Mouse (Mus musculus): Measurements from ENCODE around the gene Itpr1. TPM values are rescaled to one million over a fixed set of nuclear protein-coding genes. Genes with fewer than 3 reads are reported as not detected.

Gene Itpr1
- polyA plus RNA-seq, 1 experiment, result not detected

DNA sequence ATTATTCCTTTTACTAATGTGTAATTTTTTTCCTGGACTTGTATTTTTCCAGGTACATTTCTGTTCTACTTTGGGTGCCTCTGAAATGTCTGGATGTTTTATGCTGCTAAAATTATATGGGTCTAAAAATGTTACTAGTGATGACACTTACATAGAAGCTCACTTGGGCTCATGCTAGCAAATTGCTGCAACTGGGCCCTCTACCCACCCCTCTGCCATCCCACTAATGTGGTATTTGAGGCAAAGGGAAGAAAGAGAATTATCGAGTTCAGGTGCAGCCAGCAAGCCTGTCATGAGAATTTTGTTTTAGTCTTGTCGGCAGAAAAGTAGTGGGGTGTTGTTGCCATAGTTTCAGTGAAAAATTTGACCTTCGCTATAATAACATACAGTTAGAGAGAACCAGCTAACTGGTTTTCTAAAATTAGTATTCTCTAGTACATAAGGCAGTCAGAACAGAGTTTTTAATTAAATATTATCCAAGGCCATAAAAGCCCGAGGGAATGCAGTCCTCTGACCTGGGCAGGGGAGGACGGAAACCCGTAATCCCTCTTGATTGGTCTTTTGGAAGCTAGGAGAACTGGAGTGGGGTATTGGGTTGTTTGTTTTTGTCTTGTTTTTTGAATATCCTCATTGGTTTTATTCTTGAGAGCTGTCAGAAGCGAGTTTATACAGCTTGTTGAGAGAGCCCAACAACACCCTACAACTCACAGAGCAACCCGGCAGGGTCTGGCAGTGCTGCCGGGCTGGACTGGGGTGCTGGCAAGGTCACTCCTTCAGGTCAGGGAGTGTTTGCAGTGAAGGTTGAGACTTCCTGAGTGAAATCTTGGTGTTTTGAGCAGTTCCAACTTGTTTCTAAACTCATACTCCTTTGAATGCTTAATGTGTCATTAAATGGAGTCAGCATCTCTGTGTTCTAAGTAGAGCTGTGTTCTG is 41.5 kb downstream of the Itpr1 start:
- H3K27ac ChIP-seq (ENCODE audit: insufficient read depth, low read depth, low read length), result no peak overlapping the region
- 51% methylated on average over 9 of the region's 9 CpGs for WGBS
- peaks cover 6% of the 10 kb centered on the region for H3K4me1 ChIP-seq (ENCODE audit: control insufficient read depth, insufficient read depth, low read length)
- no peak overlapping the region for H3K4me3 ChIP-seq (ENCODE audit: insufficient read depth, low read depth, low read length)
- TF ChIP-seq CTCF (IDR thresholded peaks at IDR 0.05; ENCODE audit: insufficient read depth, low read depth, low read length) (no peak), POLR2A (IDR thresholded peaks at IDR 0.05; ENCODE audit: insufficient read depth, low read depth, low read length) (no peak)

DNA sequence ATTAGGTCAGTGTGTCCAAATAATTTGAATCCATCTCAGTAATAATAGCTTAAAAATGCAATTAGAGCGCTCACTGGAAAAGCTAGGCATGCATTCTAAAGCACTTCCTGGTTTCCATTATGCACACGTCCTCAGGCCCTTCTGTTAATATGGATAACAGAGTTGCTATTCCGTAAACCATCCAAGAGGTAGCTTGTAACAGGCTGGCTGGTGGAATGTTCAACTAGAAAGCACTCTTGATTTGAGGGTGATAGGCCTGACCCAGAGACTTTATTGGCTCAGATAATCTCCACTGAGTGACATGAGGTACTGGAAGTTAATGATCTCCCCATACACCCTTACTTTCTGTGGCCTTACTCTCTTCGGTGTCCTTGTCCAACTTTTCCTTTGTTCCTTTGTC is 43.0 kb downstream of the Itpr1 start:
- Histone ChIP-seq H3K4me3 (ENCODE audit: insufficient read depth, low read depth, low read length) (no peak overlapping the region), H3K4me1 (ENCODE audit: control insufficient read depth, insufficient read depth, low read length) (peaks cover 6% of the 10 kb centered on the region), H3K27ac (ENCODE audit: insufficient read depth, low read depth, low read length) (no peak overlapping the region)
- TF ChIP-seq POLR2A (IDR thresholded peaks at IDR 0.05; ENCODE audit: insufficient read depth, low read depth, low read length) (no peak), CTCF (IDR thresholded peaks at IDR 0.05; ENCODE audit: insufficient read depth, low read depth, low read length) (no peak)
- WGBS, result 81% methylated on average over 4 of the region's 4 CpGs

GRCm38 (mm10) chr6:108257225-108257624 is 44.3 kb downstream of the Itpr1 start:
- H3K4me3 ChIP-seq (ENCODE audit: insufficient read depth, low read depth, low read length), result no peak overlapping the region
- peaks cover 6% of the 10 kb centered on the region for H3K4me1 ChIP-seq (ENCODE audit: control insufficient read depth, insufficient read depth, low read length)
- no peak for TF ChIP-seq CTCF (IDR thresholded peaks at IDR 0.05; ENCODE audit: insufficient read depth, low read depth, low read length)
- WGBS, result 86% methylated on average over 3 of the region's 3 CpGs
- H3K27ac ChIP-seq (ENCODE audit: insufficient read depth, low read depth, low read length), result no peak overlapping the region

GRCm38 (mm10) chr6:108258631-108259030 is 45.7 kb downstream of the Itpr1 start:
- Histone ChIP-seq H3K4me3 (ENCODE audit: insufficient read depth, low read depth, low read length) (no peak overlapping the region), H3K4me1 (ENCODE audit: control insufficient read depth, insufficient read depth, low read length) (peaks cover 6% of the 10 kb centered on the region), H3K27ac (ENCODE audit: insufficient read depth, low read depth, low read length) (no peak overlapping the region)
- WGBS, result 77% methylated on average over 2 of the region's 2 CpGs
- TF ChIP-seq CTCF (IDR thresholded peaks at IDR 0.05; ENCODE audit: insufficient read depth, low read depth, low read length) (no peak), POLR2A (IDR thresholded peaks at IDR 0.05; ENCODE audit: insufficient read depth, low read depth, low read length) (no peak)

DNA sequence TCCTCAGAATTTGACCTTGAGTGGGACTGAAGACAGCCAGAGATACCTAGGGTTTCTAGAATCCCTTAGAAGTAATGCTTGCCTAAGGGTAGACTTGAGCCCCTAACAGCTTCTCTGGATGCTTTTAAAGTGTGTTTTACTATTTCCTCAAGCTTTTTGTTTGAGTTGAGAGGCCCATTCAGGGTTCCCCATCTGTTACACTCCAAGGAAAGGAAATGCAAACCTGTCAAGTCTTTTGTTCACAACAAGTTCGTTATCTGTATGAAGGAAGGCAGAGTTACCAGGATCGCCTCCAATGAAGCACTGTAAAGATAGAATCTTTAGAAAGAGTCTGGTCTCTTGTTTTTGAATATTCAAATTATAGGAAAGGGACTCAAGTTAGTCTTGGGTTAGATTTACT is 46.8 kb downstream of the Itpr1 start:
- WGBS, result 75% methylated on average over 2 of the region's 2 CpGs
- Histone ChIP-seq H3K4me3 (ENCODE audit: insufficient read depth, low read depth, low read length) (no peak overlapping the region), H3K4me1 (ENCODE audit: control insufficient read depth, insufficient read depth, low read length) (peaks cover 3% of the 10 kb centered on the region), H3K27ac (ENCODE audit: insufficient read depth, low read depth, low read length) (no peak overlapping the region)
- no peak for TF ChIP-seq POLR2A (IDR thresholded peaks at IDR 0.05; ENCODE audit: insufficient read depth, low read depth, low read length)
- no peak for TF ChIP-seq CTCF (IDR thresholded peaks at IDR 0.05; ENCODE audit: insufficient read depth, low read depth, low read length)

GRCm38 (mm10) chr6:108261506-108261905 is 48.6 kb downstream of the Itpr1 start:
- 89% methylated on average over 3 of the region's 3 CpGs for WGBS
- Histone ChIP-seq H3K4me1 (ENCODE audit: control insufficient read depth, insufficient read depth, low read length) (no peaks in the 10 kb centered on the region), H3K4me3 (ENCODE audit: insufficient read depth, low read depth, low read length) (no peak overlapping the region), H3K27ac (ENCODE audit: insufficient read depth, low read depth, low read length) (no peak overlapping the region)
- TF ChIP-seq CTCF (IDR thresholded peaks at IDR 0.05; ENCODE audit: insufficient read depth, low read depth, low read length) (no peak), POLR2A (IDR thresholded peaks at IDR 0.05; ENCODE audit: insufficient read depth, low read depth, low read length) (no peak)

- Histone ChIP-seq H3K4me1 (ENCODE audit: control insufficient read depth, insufficient read depth, low read length) (no peaks in the 10 kb centered on the region), H3K4me3 (ENCODE audit: insufficient read depth, low read depth, low read length) (no peak overlapping the region), H3K27ac (ENCODE audit: insufficient read depth, low read depth, low read length) (no peak overlapping the region)
- WGBS, result 80% methylated on average over 3 of the region's 3 CpGs
- TF ChIP-seq POLR2A (IDR thresholded peaks at IDR 0.05; ENCODE audit: insufficient read depth, low read depth, low read length), result no peak
- TF ChIP-seq CTCF (IDR thresholded peaks at IDR 0.05; ENCODE audit: insufficient read depth, low read depth, low read length), result no peak
Observed at GRCm38 (mm10) chr6:108264164-108264563, 51.3 kb downstream of the Itpr1 start.

DNA sequence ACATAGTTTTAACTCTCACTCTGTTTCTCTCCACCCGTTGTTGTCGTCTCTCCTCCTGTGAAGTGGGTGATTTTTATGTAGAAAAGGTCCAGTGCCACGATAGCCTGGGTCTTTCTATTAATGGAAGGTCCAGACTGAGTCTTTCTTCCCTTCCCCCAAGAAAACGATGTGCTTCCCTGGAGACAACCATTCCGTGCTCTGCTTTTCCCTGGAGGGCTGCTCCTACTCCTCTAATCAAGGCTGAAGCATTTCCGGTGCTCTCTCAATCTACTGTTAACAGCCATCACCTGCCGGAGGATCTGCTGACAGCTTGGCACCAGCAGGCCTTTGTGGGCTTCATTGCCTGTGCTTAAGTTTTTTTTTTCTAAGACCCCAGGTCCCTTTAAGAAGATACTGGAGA is 60.6 kb downstream of the Itpr1 start:
- no peak overlapping the region for H3K4me3 ChIP-seq (ENCODE audit: insufficient read depth, low read depth, low read length)
- peaks cover 3% of the 10 kb centered on the region; the same call in 1 of the 2 replicates for H3K4me1 ChIP-seq (ENCODE audit: control insufficient read depth, insufficient read depth, low read length)
- no peak for TF ChIP-seq POLR2A (IDR thresholded peaks at IDR 0.05; ENCODE audit: insufficient read depth, low read depth, low read length)
- no peak for TF ChIP-seq CTCF (IDR thresholded peaks at IDR 0.05; ENCODE audit: insufficient read depth, low read depth, low read length)
- no peak overlapping the region for H3K27ac ChIP-seq (ENCODE audit: insufficient read depth, low read depth, low read length)
- 80% methylated on average over 7 of the region's 7 CpGs for WGBS

DNA sequence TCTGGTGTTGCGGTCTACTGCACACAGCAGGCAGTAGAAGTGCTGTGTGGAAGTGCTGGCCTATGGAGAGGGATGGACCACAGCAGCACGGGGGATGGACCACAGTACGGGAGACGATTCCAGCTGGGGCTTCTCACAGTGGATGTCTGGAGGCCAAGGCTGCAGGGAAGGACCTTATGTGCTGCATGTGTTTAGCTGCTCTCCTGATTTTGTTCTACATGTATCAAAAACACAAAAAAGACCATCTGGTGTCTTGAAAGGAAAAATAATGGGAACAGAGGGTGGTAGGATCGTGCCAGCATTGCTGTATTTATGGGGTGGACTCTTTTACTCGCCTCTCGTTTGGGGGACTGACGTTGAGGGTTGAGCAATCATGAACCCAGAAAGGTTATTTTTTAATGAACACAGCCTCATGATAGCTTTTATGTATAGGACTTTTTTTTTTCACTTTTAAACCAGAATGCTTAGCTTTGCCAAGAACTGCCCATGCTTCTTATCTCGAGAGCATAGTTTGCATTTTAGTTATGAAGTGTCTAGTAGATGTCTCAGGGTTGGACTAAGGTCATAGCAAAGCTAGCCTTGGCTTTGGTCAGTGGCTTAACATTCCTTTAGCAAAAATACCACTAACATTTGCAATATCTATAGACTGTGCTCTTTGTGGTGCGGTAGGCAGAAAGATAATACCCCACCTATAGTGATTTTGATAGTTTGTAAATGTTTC is 61.6 kb downstream of the Itpr1 start:
- H3K27ac ChIP-seq (ENCODE audit: insufficient read depth, low read depth, low read length), result no peak overlapping the region
- 73% methylated on average over 10 of the region's 10 CpGs for WGBS
- TF ChIP-seq CTCF (IDR thresholded peaks at IDR 0.05; ENCODE audit: insufficient read depth, low read depth, low read length), result no peak
- no peak for TF ChIP-seq POLR2A (IDR thresholded peaks at IDR 0.05; ENCODE audit: insufficient read depth, low read depth, low read length)

More for the DNA sequence above, 61.6 kb downstream of the Itpr1 start:
- H3K4me3 ChIP-seq (ENCODE audit: insufficient read depth, low read depth, low read length), result no peak overlapping the region
- H3K4me1 ChIP-seq (ENCODE audit: control insufficient read depth, insufficient read depth, low read length), result peaks cover 3% of the 10 kb centered on the region; the same call in 1 of the 2 replicates

All from olfactory bulb, adult 2 months (tissue).